Mouse (Mus musculus) lung, embryonic 14.5 days (tissue): Measurements from ENCODE around the gene Asgr2. TPM values are rescaled to one million over a fixed set of nuclear protein-coding genes. Genes with fewer than 3 reads are reported as not detected.

Experiments
- ATAC-seq: fragments of 200-750 bp; cut with Nextera tagmentation; 2 replicates; pipeline ENCODE4 v1.8.0; 2017; ENCODE audit warnings: mild to moderate bottlenecking, moderate TSS enrichment, moderate library complexity; ENCODE audit not compliant: insufficient read depth
- DNase-seq: peaks from one replicate; pipeline ENCODE4 v3.0.0-alpha.2; 2015
- H3K27ac ChIP-seq: fragments of 300-500 bp; sonication (generic); 2 replicates; pipeline ENCODE4 v1.5.1; 2014; ENCODE audit warnings: low read depth, mild to moderate bottlenecking, moderate library complexity
- H3K27me3 ChIP-seq: fragments of 300-500 bp; sonication (generic); 2 replicates; pipeline ENCODE4 v1.6.1; 2014; ENCODE audit warnings: low read length, control low read depth; ENCODE audit not compliant: insufficient read depth
- H3K36me3 ChIP-seq: fragments of 300-500 bp; sonication (generic); 2 replicates; pipeline ENCODE4 v1.6.1; 2014; ENCODE audit warnings: control low read depth; ENCODE audit not compliant: insufficient read depth
- H3K4me1 ChIP-seq: fragments of 300-500 bp; sonication (generic); 2 replicates; pipeline ENCODE4 v1.6.1; 2014; ENCODE audit warnings: antibody characterized with exemption, control low read depth; ENCODE audit not compliant: insufficient read depth
- H3K4me2 ChIP-seq: fragments of 300-500 bp; sonication (generic); 2 replicates; pipeline ENCODE4 v1.6.1; 2014; ENCODE audit warnings: mild to moderate bottlenecking
- H3K4me3 ChIP-seq: fragments of 300-500 bp; sonication (generic); 2 replicates; pipeline ENCODE4 v1.5.1; 2014; ENCODE audit warnings: low read depth, low read length
- H3K9ac ChIP-seq: fragments of 300-500 bp; sonication (generic); 2 replicates; pipeline ENCODE4 v1.6.1; 2014
- H3K9me3 ChIP-seq: fragments of 300-500 bp; sonication (generic); 2 replicates; pipeline ENCODE4 v1.6.1; 2016; ENCODE audit warnings: low read depth, low read length, control low read depth
- CTCF ChIP-seq: IDR thresholded peaks from 2 replicates; pipeline ENCODE4 v1.5.1; 2016; ENCODE audit warnings: antibody characterized with exemption, low read depth
- WGBS: fragments of 180-500 bp; shearing (Covaris S2); extraction: QIAGEN DNeasy Blood & Tissue Kit; methylation state at CpG from one replicate; pipeline ENCODE4 v1.1.7; 2014; 5-methylcytosine and 5-hydroxymethylcytosine counted together
- polyA plus RNA-seq: library from polyadenylated mRNA; unstranded; fragments of >200 nt; fragmentation: Nextera tagmentation; extraction: Ambion mirVana; gene quantifications from 2 replicates; pipeline ENCODE4 v1.2.1, GENCODE M21; 2014

The Asgr2 gene
- polyA plus RNA-seq, 1 experiment from 2014 or later: 0.47 TPM

- no peak overlapping the region for H3K27ac ChIP-seq
- H3K9me3 ChIP-seq: no peaks in the 10 kb centered on the region
- 45% methylated on average over 11 of the region's 11 CpGs for WGBS
- H3K4me2 ChIP-seq: no peak overlapping the region; the same call in 1 of the 2 replicates
- ATAC-seq (no peak), DNase-seq (peak; percentile 57)
- H3K4me3 ChIP-seq: no peak overlapping the region
- no peak for TF ChIP-seq CTCF
- no peaks in the 10 kb centered on the region for H3K36me3 ChIP-seq
- no peaks in the 10 kb centered on the region for H3K4me1 ChIP-seq
- no peak overlapping the region for H3K9ac ChIP-seq
- no peaks in the 10 kb centered on the region for H3K27me3 ChIP-seq
These were observed 5.0 kb downstream of the Asgr2 start for GRCm38 (mm10) chr11:70097396-70097795.

DNA sequence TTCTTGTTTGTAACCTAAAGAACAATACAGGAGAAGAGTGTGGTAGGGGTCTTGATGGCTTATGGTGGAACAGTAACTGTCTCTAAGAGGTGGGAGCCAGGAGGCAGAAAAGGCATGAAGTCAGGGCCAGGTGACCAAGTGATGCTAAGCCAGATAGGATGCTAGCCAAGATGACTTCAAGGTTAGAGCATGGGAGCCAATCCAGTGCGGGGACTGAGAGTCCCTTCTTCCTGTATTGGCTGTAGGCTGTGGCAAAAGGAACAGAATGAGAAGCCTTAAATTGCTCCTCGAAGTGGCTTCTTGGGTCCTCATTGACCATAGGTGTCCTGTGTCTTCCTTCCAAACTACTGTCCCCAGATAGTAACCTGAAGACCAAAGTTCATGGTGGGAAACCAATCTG is 6.7 kb downstream of the Asgr2 start:
- Histone ChIP-seq H3K4me1 (no peaks in the 10 kb centered on the region), H3K36me3 (no peaks in the 10 kb centered on the region), H3K27me3 (no peaks in the 10 kb centered on the region), H3K9me3 (no peaks in the 10 kb centered on the region), H3K4me2 (no peak overlapping the region), H3K9ac (no peak overlapping the region), H3K27ac (no peak overlapping the region), H3K4me3 (no peak overlapping the region)
- TF ChIP-seq CTCF: no peak
- no peak for DNase-seq
- no peak for ATAC-seq
- WGBS: 83% methylated on average over 2 of the region's 2 CpGs

DNA sequence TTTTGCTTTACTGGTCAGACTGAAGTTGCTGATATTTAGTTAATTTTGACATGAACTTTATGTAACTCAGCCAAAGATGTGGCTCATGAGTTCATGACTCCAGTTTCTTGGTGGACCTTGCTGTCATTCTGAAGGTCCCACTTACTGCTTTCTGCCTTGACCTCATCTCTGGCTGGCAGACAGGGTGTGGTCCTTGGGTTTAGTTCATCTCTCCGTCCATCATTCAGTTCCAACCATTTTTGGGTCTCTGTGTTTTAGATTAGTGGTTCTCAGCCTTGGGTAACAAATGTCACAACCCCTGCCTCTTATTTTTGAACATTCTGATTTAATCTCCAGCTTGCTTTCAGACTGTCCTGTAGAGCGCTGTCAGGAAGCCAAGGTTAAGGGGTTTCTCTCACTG is 7.4 kb downstream of the Asgr2 start:
- Histone ChIP-seq H3K27ac (no peak overlapping the region), H3K4me2 (no peak overlapping the region), H3K4me3 (no peak overlapping the region), H3K4me1 (no peaks in the 10 kb centered on the region), H3K36me3 (no peaks in the 10 kb centered on the region), H3K9me3 (no peaks in the 10 kb centered on the region), H3K9ac (no peak overlapping the region), H3K27me3 (no peaks in the 10 kb centered on the region)
- WGBS: 86% methylated on average over 2 of the region's 2 CpGs
- ATAC-seq (no peak), DNase-seq (no peak)
- TF ChIP-seq CTCF: no peak

GRCm38 (mm10) chr11:70103701-70104315 is 11.4 kb downstream of the Asgr2 start:
- no peak overlapping the region for H3K4me3 ChIP-seq
- H3K36me3 ChIP-seq: no peaks in the 10 kb centered on the region
- TF ChIP-seq CTCF: no peak
- H3K9ac ChIP-seq: no peak overlapping the region
- no peaks in the 10 kb centered on the region for H3K27me3 ChIP-seq
- H3K9me3 ChIP-seq: no peaks in the 10 kb centered on the region
- no peak overlapping the region for H3K27ac ChIP-seq
- no peaks in the 10 kb centered on the region for H3K4me1 ChIP-seq
- DNase-seq (no peak), ATAC-seq (no peak)
- H3K4me2 ChIP-seq: no peak overlapping the region
- WGBS: 66% methylated on average over 14 of the region's 14 CpGs

DNA sequence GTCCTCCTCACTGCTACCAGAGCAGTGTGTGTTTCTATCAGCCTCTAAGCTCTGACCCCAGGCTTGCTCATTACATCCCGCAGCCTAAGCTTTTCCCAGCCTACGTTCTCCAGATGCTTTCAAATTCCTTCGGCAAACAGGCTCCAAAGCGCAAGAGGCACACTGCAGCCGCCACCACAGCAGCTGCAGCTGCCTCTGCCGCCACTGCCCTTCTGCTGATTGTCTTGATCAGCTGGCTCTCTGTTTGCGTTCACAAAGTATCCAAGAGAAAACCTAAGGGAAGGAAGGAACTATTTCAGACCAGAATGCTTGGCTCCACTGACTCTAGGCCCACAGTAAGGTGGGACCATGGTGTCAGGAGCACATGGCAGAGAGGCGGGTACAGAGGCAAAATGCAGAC is 14.6 kb downstream of the Asgr2 start:
- Histone ChIP-seq H3K4me3 (no peak overlapping the region), H3K27me3 (no peaks in the 10 kb centered on the region), H3K36me3 (no peaks in the 10 kb centered on the region), H3K27ac (no peak overlapping the region), H3K4me1 (no peaks in the 10 kb centered on the region), H3K4me2 (no peak overlapping the region), H3K9ac (no peak overlapping the region), H3K9me3 (no peaks in the 10 kb centered on the region)
- no peak for TF ChIP-seq CTCF
- ATAC-seq: no peak
- peak; percentile 17 for DNase-seq
- 42% methylated on average over 8 of the region's 8 CpGs for WGBS

GRCm38 (mm10) chr11:70110146-70110545 is 17.7 kb downstream of the Asgr2 start:
- no peak overlapping the region for H3K4me2 ChIP-seq
- ATAC-seq (no peak), DNase-seq (peak; percentile 62)
- H3K9ac ChIP-seq: no peak overlapping the region
- WGBS: 72% methylated on average over 3 of the region's 3 CpGs
- no peaks in the 10 kb centered on the region for H3K27me3 ChIP-seq
- no peak overlapping the region for H3K27ac ChIP-seq
- H3K9me3 ChIP-seq: no peaks in the 10 kb centered on the region
- no peak overlapping the region for H3K4me3 ChIP-seq
- no peaks in the 10 kb centered on the region for H3K4me1 ChIP-seq
- peak; percentile 74 for TF ChIP-seq CTCF
- no peaks in the 10 kb centered on the region for H3K36me3 ChIP-seq

- 40% methylated on average over 4 of the region's 4 CpGs for WGBS
These were observed 22.1 kb downstream of the Asgr2 start for GRCm38 (mm10) chr11:70114562-70114961.

More at GRCm38 (mm10) chr11:70114562-70114961, 22.1 kb downstream of the Asgr2 start:
- Histone ChIP-seq H3K36me3 (no peaks in the 10 kb centered on the region), H3K4me1 (no peaks in the 10 kb centered on the region), H3K27ac (no peak overlapping the region), H3K9ac (no peak overlapping the region), H3K9me3 (no peaks in the 10 kb centered on the region), H3K4me2 (no peak overlapping the region), H3K27me3 (no peaks in the 10 kb centered on the region), H3K4me3 (no peak overlapping the region)
- ATAC-seq: no peak
- no peak for TF ChIP-seq CTCF
- DNase-seq: no peak
